Mouse (Mus musculus) hindbrain, embryonic 11.5 days (tissue): Measurements from ENCODE around the gene Ttc4. TPM values are rescaled to one million over a fixed set of nuclear protein-coding genes. Genes with fewer than 3 reads are reported as not detected.

Experiments
- ATAC-seq: fragments of 200-750 bp; cut with Nextera tagmentation; 2 replicates; pipeline ENCODE4 v1.8.0; 2017; ENCODE audit warnings: mild to moderate bottlenecking, moderate TSS enrichment, moderate library complexity; ENCODE audit not compliant: low FRiP score
- DNase-seq: peaks from one replicate; pipeline ENCODE4 v3.0.0-alpha.2; 2015; ENCODE audit warnings: low spot score
- H3K27ac ChIP-seq: fragments of 300-500 bp; sonication (generic); 2 replicates; pipeline ENCODE4 v1.5.1; 2014; ENCODE audit warnings: mild to moderate bottlenecking, low read depth, low read length
- H3K27me3 ChIP-seq: fragments of 300-500 bp; sonication (generic); 2 replicates; pipeline ENCODE4 v1.6.1; 2014; ENCODE audit warnings: mild to moderate bottlenecking, low read length, moderate library complexity, mixed read lengths; ENCODE audit not compliant: control insufficient read depth, insufficient read depth
- H3K36me3 ChIP-seq: fragments of 300-500 bp; sonication (generic); 2 replicates; pipeline ENCODE4 v1.6.1; 2014; ENCODE audit warnings: mild to moderate bottlenecking, low read length, moderate library complexity, mixed read lengths; ENCODE audit not compliant: control insufficient read depth, insufficient read depth
- H3K4me1 ChIP-seq: fragments of 300-500 bp; sonication (generic); replicated peaks from 2 replicates; pipeline ENCODE4 v1.6.1; 2014; ENCODE audit warnings: low read length, mixed read lengths; ENCODE audit not compliant: control insufficient read depth, insufficient read depth
- H3K4me2 ChIP-seq: fragments of 300-500 bp; sonication (generic); replicated peaks from 2 replicates; pipeline ENCODE4 v1.6.1; 2014; ENCODE audit warnings: mild to moderate bottlenecking, low read depth, low read length
- H3K4me3 ChIP-seq: fragments of 300-500 bp; sonication (generic); 2 replicates; pipeline ENCODE4 v1.5.1; 2014; ENCODE audit warnings: low read depth, low read length
- H3K9ac ChIP-seq: fragments of 300-500 bp; sonication (generic); 2 replicates; pipeline ENCODE4 v1.6.1; 2014; ENCODE audit warnings: low read depth, low read length
- H3K9me3 ChIP-seq: fragments of 300-500 bp; sonication (generic); 2 replicates; pipeline ENCODE4 v1.6.1; 2016; ENCODE audit warnings: low read length; ENCODE audit not compliant: control insufficient read depth
- WGBS: fragments of 180-500 bp; shearing (Covaris S2); extraction: QIAGEN DNeasy Blood & Tissue Kit; methylation state at CpG from one replicate; pipeline ENCODE4 v1.1.7; 2014; 5-methylcytosine and 5-hydroxymethylcytosine counted together
- polyA plus RNA-seq: library from polyadenylated mRNA; unstranded; fragments of >200 nt; fragmentation: Nextera tagmentation; extraction: Ambion mirVana; gene quantifications from 2 replicates; pipeline ENCODE4 v1.2.1, GENCODE M21; 2014

Ttc4 gene
- polyA plus RNA-seq, 1 experiment from 2014 or later = 78.5 TPM

DNA sequence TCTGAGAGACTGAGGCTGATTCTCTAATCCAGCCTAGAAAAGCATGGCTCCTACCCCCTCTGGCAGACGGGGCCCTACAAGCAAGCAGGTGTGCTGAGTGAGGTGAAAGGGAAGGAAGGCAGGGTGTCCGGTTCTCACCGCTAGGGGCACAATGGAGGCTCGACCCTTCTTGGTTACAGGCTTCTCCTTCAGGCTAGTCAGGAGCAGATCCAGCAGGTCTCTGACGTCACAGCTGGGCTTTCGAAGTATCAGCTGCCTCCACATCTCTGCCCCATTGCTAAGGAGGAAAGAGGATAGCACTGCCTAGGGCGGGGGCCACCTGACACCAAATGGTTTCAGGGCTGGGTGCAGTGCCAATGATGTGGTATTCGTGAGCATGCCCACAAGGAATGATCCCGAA, 21.2 kb upstream of the Ttc4 start:
- DNase-seq (peak; percentile 75), ATAC-seq (peak; percentile 22; the same call in 1 of the 2 replicates)
- no peaks in the 10 kb centered on the region for H3K4me1 ChIP-seq
- no peaks in the 10 kb centered on the region for H3K27me3 ChIP-seq
- H3K4me2 ChIP-seq = no peak overlapping the region
- 16% methylated on average over 9 of the region's 9 CpGs for WGBS
- no peaks in the 10 kb centered on the region for H3K9me3 ChIP-seq
- no peak overlapping the region for H3K4me3 ChIP-seq
- H3K36me3 ChIP-seq = no peaks in the 10 kb centered on the region
- H3K9ac ChIP-seq = no peak overlapping the region
- no peak overlapping the region for H3K27ac ChIP-seq

DNA sequence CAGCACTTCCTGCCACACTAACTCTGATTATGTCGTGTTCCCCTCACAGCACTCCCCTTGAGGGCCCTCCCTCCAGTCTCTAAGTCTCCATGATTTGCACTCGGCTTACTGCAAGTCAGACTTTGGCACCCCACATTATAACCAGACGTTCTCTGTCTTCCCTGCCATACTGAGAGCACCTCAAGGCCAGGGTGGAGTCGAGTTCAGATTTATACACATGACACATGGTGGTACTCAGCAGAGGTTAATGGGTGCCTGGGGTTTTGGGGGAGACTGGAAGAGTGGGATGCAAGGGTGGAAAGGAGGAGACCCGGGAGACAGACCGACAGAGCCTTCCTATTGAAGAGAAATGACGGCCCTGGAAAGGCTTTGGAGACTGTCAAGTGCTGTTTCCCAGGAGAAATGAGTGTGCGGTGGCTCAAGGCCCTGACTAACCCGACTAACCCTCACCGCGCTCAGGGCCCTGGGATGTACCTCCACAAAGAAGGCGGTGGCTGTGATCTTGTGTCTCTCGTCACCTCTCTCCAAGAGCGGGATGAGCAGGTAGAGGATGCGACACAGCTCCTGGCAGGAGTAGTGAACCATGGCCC, 15.2 kb upstream of the Ttc4 start:
- H3K9ac ChIP-seq = no peak overlapping the region
- no peak overlapping the region for H3K4me3 ChIP-seq
- DNase-seq = no peak
- no peaks in the 10 kb centered on the region for H3K36me3 ChIP-seq
- no peaks in the 10 kb centered on the region for H3K9me3 ChIP-seq
- no peak overlapping the region for H3K4me2 ChIP-seq
- H3K4me1 ChIP-seq = no peaks in the 10 kb centered on the region
- 82% methylated on average over 15 of the region's 15 CpGs for WGBS
- no peak for ATAC-seq
- no peaks in the 10 kb centered on the region for H3K27me3 ChIP-seq
- no peak overlapping the region for H3K27ac ChIP-seq

DNA sequence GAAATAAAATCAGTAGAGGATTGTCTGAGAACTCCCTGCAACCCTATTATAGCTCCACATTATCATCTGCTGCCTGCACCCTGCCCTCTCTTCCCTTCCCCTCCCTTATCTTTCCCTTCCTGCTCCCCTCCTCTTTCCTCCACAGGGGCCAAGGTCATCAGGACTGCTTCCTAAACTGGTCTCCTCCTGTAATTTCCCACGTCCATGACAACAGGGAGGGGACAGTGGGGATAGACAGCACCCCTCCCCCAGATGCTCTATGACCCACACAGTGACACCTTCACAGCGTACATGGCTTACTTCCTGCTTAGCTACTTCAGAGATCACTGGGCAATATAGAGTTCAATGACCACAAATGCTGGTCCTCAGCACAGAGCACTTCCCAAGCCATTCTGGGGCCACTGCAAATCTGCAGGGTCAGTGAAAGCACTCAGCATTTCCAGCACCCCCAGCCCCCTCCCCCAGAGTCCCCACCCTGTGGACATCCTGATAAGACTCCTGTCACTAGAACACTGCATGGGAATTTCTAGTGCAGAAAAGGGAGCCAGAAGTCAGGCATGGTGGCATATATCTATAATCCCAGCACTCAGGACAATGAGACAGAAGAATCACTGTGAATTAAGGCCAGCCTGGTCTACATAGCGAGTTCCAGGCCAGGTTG, 10.0 kb upstream of the Ttc4 start:
- Histone ChIP-seq H3K4me3 (no peak overlapping the region), H3K4me2 (no peak overlapping the region), H3K27me3 (no peaks in the 10 kb centered on the region), H3K27ac (no peak overlapping the region), H3K36me3 (no peaks in the 10 kb centered on the region), H3K4me1 (no peaks in the 10 kb centered on the region), H3K9me3 (no peaks in the 10 kb centered on the region), H3K9ac (no peak overlapping the region)
- ATAC-seq (no peak), DNase-seq (no peak)
- 60% methylated on average over 3 of the region's 3 CpGs for WGBS

DNA sequence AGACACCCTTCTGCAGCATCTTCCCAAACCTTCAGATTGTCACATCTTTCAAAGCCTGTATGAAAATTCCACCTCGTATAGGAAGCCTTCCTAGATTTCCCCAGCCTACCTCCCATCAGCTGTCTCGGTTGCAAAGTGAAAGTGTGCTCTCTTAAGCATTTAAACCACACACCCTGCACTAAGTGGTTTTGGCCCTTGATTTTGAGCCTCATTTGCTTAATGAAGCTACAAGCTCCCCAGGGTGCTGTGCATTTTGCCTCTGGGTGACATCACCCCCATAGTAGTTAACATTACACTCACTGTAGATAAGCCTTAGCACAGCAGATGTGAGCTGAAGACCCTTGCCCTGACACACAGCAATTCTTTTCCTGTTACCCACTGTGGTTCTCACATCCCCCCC, 2.2 kb upstream of the Ttc4 start:
- DNase-seq = no peak
- 53% methylated on average over 2 of the region's 2 CpGs for WGBS
- Histone ChIP-seq H3K4me1 (0 out of 2 replicates have a peak, but pooled peaks cover 2% of the 10 kb centered on the region), H3K27ac (no peak overlapping the region), H3K9ac (no peak overlapping the region), H3K4me2 (no peak overlapping the region), H3K9me3 (no peaks in the 10 kb centered on the region), H3K4me3 (no peak overlapping the region), H3K36me3 (no peaks in the 10 kb centered on the region), H3K27me3 (no peaks in the 10 kb centered on the region)
- no peak for ATAC-seq

DNA sequence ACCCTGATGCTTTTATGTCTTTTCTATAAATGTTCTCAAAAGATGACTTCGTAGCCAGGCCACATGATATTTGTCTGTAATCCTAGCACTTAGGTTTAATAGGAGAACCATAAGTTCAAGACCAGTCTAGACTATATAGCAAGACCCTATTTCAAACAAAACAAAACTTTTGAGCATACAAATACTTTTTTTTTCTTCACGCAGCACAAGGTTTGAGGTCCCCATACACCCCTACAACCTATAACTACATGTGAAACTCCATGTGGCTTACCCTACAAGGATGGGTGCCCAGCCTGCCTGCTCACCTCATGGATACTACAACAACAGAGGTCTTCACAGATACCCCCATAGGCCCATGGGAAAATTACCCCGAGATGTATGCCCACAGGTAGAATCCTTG, 408 bp upstream of the Ttc4 start:
- ATAC-seq (peak; percentile 60; the same call in 1 of the 2 replicates), DNase-seq (no peak)
- no peak overlapping the region for H3K9ac ChIP-seq
- WGBS = 46% methylated on average over 3 of the region's 3 CpGs
- H3K36me3 ChIP-seq = no peaks in the 10 kb centered on the region; the same call in none of the 2 replicates
- no peak overlapping the region for H3K27ac ChIP-seq
- H3K4me1 ChIP-seq = 0 out of 2 replicates have a peak, but pooled peaks cover 2% of the 10 kb centered on the region
- no peaks in the 10 kb centered on the region for H3K27me3 ChIP-seq
- H3K4me3 ChIP-seq = no peak overlapping the region
- no peak overlapping the region for H3K4me2 ChIP-seq
- no peaks in the 10 kb centered on the region for H3K9me3 ChIP-seq

DNA sequence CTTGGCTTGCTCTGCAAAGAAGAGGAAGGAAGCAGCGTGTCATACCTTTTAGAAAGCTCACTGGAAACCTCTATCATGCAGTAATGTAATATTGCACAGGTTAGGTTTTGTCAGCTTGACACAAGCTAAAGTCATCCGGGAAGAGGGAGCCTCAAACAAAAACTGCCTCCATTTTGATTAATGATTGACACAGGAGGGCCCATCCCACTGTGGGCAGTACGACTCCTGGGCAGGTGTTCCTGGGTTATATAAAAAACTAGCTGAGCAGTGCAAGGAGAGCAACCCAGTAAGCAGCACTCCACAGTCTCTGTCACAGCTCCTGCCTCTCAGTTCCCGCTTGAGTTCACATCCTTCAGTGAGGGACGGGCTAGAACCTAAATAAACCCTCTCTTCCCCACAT, 2.0 kb downstream of the Ttc4 start:
- no peak for DNase-seq
- H3K9me3 ChIP-seq = no peaks in the 10 kb centered on the region
- no peak for ATAC-seq
- H3K9ac ChIP-seq = no peak overlapping the region
- H3K36me3 ChIP-seq = no peaks in the 10 kb centered on the region; the same call in none of the 2 replicates
- no peak overlapping the region for H3K27ac ChIP-seq
- no peaks in the 10 kb centered on the region for H3K27me3 ChIP-seq
- WGBS = 89% methylated on average over 5 of the region's 5 CpGs
- 0 out of 2 replicates have a peak, but pooled peaks cover 2% of the 10 kb centered on the region for H3K4me1 ChIP-seq
- no peak overlapping the region for H3K4me3 ChIP-seq
- H3K4me2 ChIP-seq = no peak overlapping the region

DNA sequence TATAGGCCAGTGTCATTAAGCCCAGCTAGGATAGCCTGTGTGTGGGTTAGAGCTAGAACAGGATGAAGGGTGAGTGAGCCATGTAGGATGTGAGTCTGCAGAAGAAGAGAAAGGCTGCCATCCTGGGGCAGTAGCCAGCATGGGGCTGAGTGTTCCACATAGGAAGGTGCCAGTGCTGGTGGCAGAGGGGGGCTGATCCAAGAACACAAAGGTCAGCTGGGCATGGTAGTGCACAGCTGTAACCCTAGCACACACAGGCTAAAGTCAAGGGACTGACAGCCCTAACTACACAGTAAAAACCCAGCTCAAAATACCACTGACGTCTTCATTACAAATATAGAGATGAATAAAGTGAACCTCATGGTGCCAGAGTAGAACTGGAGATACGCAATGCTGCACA, 12.2 kb downstream of the Ttc4 start:
- DNase-seq (no peak), ATAC-seq (no peak)
- no peaks in the 10 kb centered on the region for H3K9me3 ChIP-seq
- WGBS = 94% methylated on average over 2 of the region's 2 CpGs
- H3K36me3 ChIP-seq = peaks cover 22% of the 10 kb centered on the region
- no peak overlapping the region for H3K9ac ChIP-seq
- no peak overlapping the region for H3K27ac ChIP-seq
- H3K4me2 ChIP-seq = no peak overlapping the region
- H3K4me1 ChIP-seq = no peaks in the 10 kb centered on the region
- no peaks in the 10 kb centered on the region for H3K27me3 ChIP-seq
- H3K4me3 ChIP-seq = no peak overlapping the region

DNA sequence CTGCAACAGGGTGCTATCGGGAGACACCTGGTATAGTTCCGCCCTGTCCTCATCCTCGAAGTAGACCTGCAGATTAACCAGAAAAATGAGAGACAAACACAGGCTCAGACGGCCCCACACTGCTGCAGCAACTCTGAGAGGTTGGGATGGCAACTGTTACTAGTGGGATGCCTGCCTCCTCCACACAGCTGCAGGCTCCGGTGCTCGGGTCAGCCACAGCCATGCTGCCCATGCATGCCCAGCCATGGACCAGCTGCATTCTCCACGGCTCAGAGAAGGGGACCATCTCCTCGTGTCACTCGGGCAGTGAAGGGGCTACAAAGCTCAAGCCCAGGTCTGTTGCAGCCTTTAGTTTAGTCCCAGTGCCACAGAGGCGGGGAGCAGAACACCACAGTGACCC, 13.1 kb downstream of the Ttc4 start:
- Histone ChIP-seq H3K27ac (no peak overlapping the region), H3K9ac (no peak overlapping the region), H3K27me3 (no peaks in the 10 kb centered on the region), H3K36me3 (peaks cover 20% of the 10 kb centered on the region), H3K4me1 (no peaks in the 10 kb centered on the region), H3K4me2 (no peak overlapping the region), H3K4me3 (no peak overlapping the region), H3K9me3 (no peaks in the 10 kb centered on the region)
- ATAC-seq (no peak), DNase-seq (no peak)
- WGBS = 91% methylated on average over 10 of the region's 10 CpGs

DNA sequence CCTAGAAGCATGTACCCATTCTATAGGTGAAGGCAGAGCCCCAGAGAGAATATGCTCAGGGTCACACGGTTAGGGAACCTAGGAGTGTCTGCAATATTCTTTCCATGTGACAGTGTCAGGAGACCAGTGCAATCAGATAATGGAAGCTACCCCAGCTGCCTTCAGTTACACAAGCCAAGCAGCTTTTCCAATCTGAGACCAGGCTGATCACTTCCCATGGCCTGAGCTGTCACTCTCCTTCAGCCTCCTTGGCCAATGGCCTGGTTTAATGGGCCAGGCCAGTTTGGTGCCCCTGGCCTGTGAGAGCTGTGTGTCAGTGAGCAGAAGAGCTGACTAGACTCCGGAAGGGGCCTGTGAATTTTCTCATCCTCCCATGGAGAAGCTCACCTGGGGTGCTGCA, 13.5 kb downstream of the Ttc4 start:
- WGBS = 90% methylated on average over 2 of the region's 2 CpGs
- no peaks in the 10 kb centered on the region for H3K9me3 ChIP-seq
- H3K27ac ChIP-seq = no peak overlapping the region
- H3K4me2 ChIP-seq = no peak overlapping the region
- H3K4me3 ChIP-seq = no peak overlapping the region
- ATAC-seq (no peak), DNase-seq (no peak)
- H3K27me3 ChIP-seq = no peaks in the 10 kb centered on the region
- H3K9ac ChIP-seq = no peak overlapping the region
- peaks cover 18% of the 10 kb centered on the region for H3K36me3 ChIP-seq
- H3K4me1 ChIP-seq = no peaks in the 10 kb centered on the region
